9 mouse cellular contexts compared by ENCODE assay signal in genomic region chr7:35920194-35920609, GRCm38 (mm10).
DNase-seq lines count a peak whose midpoint lies in the region; ATAC-seq lines count a peak whose summit lies in the region.
"Had no signal": no experiment of that assay in that cellular context is flagged by ENCODE, and none has a peak within 500 bp of the region (broad histone marks: within the 10 kb centered on the region; RNA-seq: fewer than 3 reads in every experiment).

No protein-coding gene starts in this region.

- H3K4me3 ChIP-seq in intestine, embryonic 16.5 days (ENCODE audit: low read length) = no peak overlapping the region

- DNase-seq in left cerebral cortex, postnatal 4 days = peak; percentile 86
- DNase-seq in left cerebral cortex, postnatal 10 days (ENCODE audit: extremely low spot score in 1 of 2, low spot score in 2 of 2) = no peak
- peak; percentile 76 for DNase-seq in adrenal gland, adult 2 months
- peak; percentile 52 to 68 for DNase-seq in gastrocnemius, adult 8-10 months (ENCODE audit: low spot score in 2 of 2)
- DNase-seq in kidney, postnatal 4 days = peak; percentile 24 to 43
- DNase-seq in left cerebral cortex, postnatal 36 days (ENCODE audit: low spot score in 2 of 2) = no peak
- no peak for DNase-seq in left cerebral cortex, adult 9 months (ENCODE audit: low spot score in 2 of 2)

- intact Hi-C loops in left cerebral cortex, postnatal 4 days (cut with DNase I) = no loop called here
- intact Hi-C loops in left cerebral cortex, postnatal 10 days (cut with DNase I) = no loop called here
- intact Hi-C loops in left cerebral cortex, postnatal 36 days (cut with DNase I) = no loop called here

- 69% methylated on average over 11 of the region's 11 CpGs for WGBS in intestine, embryonic 16.5 days

- H3K4me1 ChIP-seq in intestine, embryonic 16.5 days (ENCODE audit: control insufficient read depth, insufficient read depth, low read length) = no peaks in the 10 kb centered on the region

- H3K36me3 ChIP-seq in intestine, embryonic 16.5 days (ENCODE audit: control insufficient read depth, insufficient read depth, low read length) = no peaks in the 10 kb centered on the region

- no peak overlapping the region for H3K27ac ChIP-seq in intestine, embryonic 16.5 days (ENCODE audit: low read length)
- H3K27ac ChIP-seq: macrophage had no signal

- H3K27me3 ChIP-seq in intestine, embryonic 16.5 days (replicated peaks; ENCODE audit: control insufficient read depth, insufficient read depth, low read length) = no peaks in the 10 kb centered on the region

- H3K4me2 ChIP-seq in intestine, embryonic 16.5 days (ENCODE audit: low read depth, low read length) = no peak overlapping the region

- no peak overlapping the region for H3K9ac ChIP-seq in intestine, embryonic 16.5 days (ENCODE audit: low read depth, low read length)

- H3K9me3 ChIP-seq in intestine, embryonic 16.5 days (ENCODE audit: control insufficient read depth, low read length) = no peaks in the 10 kb centered on the region

- no peak for ATAC-seq in intestine, embryonic 16.5 days

Comparison
In these comparisons a context has a peak if more than half of its experiments do, and no peak if none do; other contexts are left out.
1. DNase-seq: peak in left cerebral cortex, postnatal 4 days (single experiment), adrenal gland, adult 2 months (single experiment), gastrocnemius, adult 8-10 months (2 of 2) and kidney, postnatal 4 days (2 of 2); none in left cerebral cortex, postnatal 10 days (0 of 2), left cerebral cortex, postnatal 36 days (0 of 2) and left cerebral cortex, adult 9 months (0 of 2).